Mouse (Mus musculus) effector memory CD4-positive, alpha-beta T cell, adult 7 months (primary cell): ENCODE measurements around the gene Tango6. TPM values are rescaled to one million over a fixed set of nuclear protein-coding genes. Genes with fewer than 3 reads are reported as not detected.

ENCODE experiments used
- polyA plus RNA-seq: library from polyadenylated mRNA; unstranded; fragments of 100-300 nt; shearing (Covaris generic); gene quantifications from one replicate; pipeline ENCODE4 v1.2.1, GENCODE M21; 2017

The Tango6 gene
- 8.1 TPM for polyA plus RNA-seq

DNA sequence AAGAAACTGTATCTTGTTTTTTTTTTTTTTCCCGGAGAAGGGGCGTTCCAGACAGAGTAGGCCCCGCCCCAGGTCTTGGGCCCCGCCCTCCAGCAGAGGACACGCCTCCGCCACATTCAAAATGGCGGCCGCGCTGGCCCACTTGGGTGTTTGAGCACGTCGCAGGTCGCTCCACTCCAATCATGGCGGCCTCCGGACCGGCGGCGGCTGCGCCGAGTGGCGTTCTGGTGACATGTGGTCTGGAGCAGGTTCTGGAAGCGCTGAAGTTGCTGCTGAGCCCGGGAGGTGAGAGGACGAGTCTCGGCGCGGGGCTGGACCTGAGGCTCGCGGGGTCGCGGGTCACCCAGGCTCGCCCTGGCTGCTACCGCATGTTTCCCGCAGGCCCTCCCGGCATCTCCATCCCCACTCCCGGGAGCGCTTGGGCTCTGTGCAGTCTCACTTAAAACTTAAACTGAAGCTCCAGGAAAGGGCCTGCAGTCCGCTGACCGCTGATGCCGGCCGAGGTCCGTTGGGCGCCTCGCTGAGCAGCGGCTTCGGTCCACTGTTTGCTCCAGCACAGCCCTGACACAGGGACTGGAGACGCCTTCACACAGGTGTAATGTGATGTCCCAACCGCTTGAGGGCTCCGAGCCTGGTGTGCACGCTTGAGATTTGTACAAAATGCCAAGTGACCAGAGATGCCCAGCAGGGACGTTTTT, at the start of gene Tango6:
Tango6 (plus strand) TSS at position 98 of the 698 bp plus-strand sequence.

DNA sequence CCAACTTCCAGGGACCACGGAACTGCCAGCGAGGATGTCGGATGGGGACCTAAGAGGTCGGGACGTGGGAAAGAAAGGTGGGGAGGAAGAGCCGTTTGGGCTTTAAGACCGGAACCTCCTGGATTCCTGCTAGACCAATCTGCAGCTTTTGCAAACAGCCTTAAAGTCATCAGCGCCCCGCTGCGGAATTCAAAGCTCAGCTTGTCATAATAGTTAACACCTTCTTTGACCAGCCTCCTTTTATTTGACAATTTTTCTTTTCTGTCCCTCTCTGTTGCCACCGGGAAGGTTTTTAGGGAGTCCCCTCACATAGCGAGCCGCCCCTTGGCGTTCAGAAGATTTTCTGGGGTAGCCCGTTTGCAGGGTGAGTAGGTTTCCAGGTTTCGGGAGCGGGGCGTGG, 187.2 kb downstream of the Tango6 start, which contains the start of gene Has3:
Has3 (plus strand) TSS at position 192 of the 400 bp plus-strand sequence.

DNA sequence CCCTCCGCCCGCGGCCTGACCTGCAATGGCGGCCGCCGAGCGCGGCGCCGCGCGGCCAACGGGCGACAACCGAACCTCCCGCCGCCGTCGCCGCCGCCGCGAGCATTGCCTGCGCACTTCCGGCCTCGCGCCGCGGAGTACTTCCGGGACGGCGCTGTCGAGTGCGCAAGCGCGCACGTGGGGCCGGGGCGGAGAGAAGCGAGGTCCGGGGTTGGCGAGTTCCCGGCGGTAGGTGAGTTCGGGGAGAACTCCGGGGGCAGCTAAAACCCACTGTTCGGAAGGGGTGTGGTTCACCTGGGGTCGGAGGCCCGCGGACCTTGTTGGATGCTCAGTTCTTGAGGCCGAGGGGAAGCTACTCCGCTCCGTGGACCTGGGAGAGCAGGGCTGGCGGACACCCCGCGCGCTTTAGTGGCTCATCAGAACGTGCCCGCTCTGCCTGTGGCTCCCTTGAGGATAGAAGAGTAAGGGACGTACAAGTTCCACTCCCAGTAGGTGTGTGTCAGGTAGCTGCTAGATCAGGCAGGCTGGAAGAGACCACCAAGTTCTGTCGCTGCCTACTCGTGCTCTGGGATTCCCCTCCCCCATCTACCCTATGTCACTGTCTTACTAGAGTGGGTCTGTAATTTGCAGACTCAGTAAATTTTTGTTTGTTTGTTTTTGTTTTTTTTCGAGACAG, 210.8 kb downstream of the Tango6 start, which contains the start of gene Utp4:
Utp4 (plus strand) TSS at position 156 of the 676 bp plus-strand sequence.

Other genes starting within 250 kb of the Tango6 start
- not detected for gene 6030452D12Rik, start 182.5 kb upstream of the Tango6 start, polyA plus RNA-seq
- 0.11 TPM for gene Cdh3, start 172.2 kb upstream of the Tango6 start, polyA plus RNA-seq
- 5.7 TPM for gene Gm10073, start 109.6 kb upstream of the Tango6 start, polyA plus RNA-seq
- gene Cdh1, start 79.7 kb upstream of the Tango6 start, polyA plus RNA-seq: 3.4 TPM
- gene Has3, start 187.2 kb downstream of the Tango6 start, polyA plus RNA-seq: 0.12 TPM
- gene Utp4, start 210.6 kb downstream of the Tango6 start, polyA plus RNA-seq: 85.5 TPM